Mouse (Mus musculus) urinary bladder, postnatal 14 days (tissue): ENCODE data around the gene Txlnb.
"Not testable (repeated sequence)": the region's sequence is repeated elsewhere in the genome, so short reads cannot be mapped to it uniquely, and the experiment has no call there.

ENCODE experiments used
- DNase-seq: peaks from one replicate; pipeline ENCODE4 v3.0.0; 2021; ENCODE audit warnings: low spot score

Gene Txlnb

DNA sequence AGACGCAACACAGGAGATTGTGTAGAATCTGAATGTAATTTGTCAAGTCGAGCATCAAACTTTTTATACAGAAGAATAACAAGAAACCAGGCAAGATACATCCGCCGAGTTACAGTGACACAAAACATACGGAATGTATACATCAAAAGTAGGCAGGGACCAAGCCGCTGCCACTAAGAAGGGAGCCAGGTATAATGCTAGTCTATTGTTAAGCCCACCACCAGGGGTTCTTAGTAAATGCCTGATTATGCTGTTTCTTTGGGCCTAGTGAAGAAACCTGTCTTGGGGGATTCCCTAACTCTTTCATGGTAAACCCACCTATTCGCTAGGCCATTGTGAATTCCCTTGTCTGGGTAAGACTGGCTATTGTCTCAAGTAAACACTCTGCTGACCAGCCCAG lies 24.4 kb downstream of the Txlnb start:
- DNase-seq: not testable (repeated sequence)

DNA sequence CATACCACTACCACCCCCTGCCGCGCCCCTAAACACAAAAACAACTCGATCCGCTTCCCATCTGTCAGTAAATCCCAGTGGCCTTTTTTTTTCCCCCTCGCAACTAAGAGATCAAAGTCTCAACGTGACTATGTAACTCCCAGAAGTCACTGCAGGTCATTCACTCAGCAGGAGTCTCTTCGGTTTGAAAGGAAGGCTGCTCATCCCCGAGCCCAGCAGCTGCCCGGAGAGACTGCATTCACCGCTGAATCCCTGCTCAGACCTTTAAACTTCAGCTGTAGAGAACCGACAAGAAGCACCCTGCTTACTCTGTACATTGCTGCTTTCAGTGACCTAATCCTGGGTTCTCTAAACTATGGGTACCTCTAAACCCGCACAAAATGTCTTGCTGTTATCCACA lies 31.4 kb downstream of the Txlnb start:
- DNase-seq: no peak

DNA sequence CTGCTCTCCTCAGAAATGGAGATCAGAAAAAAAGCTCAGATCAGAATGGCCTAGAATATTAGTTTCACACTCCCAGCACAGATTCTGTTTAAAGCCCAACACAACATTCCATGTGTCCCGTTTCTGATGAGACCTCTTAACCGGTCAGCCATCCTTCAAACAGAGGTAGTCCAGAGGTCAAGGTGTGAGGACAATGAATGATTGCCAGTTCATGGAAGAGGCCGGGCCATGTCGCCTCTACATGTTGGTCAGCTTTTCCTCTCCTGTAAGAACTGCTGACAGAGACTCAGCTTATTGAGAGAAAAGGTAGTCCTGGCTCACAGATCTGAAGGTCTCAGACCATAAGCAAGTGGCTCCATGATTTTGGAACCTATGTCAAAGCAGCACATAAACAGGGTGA lies 33.2 kb downstream of the Txlnb start:
- no peak for DNase-seq

DNA sequence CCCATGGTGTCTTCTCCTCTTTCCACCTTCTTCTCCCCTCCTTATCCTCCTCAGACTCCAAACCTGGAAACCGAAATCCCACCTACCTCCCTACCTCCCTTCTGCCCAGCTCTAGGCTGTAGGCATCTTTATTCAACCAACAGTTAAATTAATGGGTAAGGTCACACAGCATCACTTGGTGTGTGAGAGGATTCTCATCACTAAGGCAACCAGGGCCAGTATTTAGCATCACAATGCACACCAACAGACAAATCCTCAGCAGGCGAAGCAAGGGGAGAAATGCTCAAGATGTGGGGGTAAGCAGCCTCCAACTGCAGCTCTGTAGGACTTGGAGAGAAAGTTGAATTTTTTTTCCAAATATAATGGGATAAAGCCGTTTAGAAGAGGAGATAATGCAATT lies 35.0 kb downstream of the Txlnb start:
- no peak for DNase-seq

DNA sequence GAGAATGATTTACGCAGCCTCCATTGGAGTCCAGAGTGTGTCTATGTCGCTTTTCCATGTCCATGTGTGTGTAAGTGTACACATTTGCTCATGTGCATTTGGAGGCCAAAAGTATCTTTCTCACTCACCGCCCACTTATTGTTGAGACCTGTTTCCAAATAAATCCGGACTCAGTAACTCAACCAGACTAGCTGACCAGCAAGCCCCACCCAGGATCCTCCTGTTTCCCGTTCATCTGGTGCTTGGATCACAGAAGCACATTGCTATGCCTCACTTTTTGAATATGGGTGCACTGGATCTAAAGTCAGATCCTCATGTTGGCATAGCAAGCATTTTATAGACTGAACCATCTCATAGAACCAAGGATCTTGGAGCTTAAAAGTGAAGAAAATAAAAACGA lies 39.0 kb downstream of the Txlnb start:
- no peak for DNase-seq

DNA sequence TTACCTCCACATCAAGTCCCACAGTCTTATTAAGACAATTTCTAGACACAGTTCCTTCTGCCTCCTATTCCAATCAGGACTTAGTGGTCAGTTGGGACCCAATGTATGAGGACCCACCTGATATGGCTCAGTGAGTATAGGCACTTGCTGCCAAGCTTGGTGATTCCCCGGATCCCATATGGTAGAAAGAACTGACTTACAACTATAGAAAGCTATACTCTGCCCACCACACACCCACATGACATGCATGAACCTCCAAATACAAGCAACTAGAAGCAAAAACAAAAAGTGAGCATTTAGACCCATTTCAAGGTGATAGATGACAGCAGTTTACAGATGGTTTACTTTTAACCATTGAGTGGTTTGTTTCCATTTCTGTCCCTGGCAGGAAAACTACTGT lies 40.2 kb downstream of the Txlnb start:
- DNase-seq: no peak

DNA sequence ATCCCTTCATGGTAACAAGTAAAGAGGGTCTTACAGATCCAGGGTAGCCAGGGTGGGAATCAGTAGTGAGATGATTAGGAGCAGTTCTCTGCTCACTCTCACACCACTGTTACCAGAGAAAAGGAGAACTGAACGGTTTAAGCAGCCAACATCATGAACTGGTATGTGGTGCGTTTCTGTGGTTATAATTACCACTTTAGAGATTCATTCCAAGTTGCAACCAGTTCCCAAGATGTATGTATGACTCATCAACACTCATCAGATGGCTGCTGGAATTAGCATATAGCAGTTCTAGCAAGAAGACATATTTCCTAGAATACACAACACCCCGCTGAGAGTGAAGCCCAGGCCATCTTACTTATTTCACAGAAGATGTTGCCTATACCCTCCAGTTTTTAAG lies 46.0 kb downstream of the Txlnb start:
- no peak for DNase-seq

DNA sequence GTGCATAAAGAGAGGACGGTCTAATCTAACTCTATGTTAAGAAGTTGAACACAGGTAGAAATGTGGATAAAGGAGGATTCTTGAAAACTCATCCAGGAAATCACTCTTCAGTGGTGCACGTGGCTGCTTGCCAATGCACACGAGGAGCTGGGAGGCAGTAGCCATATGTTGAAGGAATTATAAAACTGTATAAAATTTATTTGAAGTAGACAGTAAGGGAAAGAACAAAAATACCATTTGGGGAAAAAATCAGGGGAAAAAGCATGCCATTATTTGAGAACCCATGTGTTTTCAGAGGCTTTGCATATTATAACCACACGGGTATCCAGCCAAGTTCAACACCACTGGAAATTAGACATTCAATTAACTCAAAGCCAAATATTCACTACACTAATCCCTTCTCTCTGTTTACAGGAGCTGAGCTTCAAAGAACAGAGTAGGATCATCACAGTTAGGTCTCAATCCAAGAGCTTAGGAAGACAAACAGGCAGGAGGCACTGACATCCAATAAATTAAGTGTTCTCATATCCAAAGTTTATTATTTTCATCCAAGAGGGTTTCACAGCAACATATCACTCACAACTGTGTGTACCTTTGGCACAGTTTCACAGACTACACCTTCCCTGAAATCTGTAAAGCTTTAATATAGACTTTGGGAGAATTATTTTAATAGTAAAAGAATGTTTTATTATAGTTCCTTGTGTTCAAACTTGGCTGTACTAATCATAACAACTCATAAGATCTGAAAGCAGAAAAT lies 48.9 kb downstream of the Txlnb start:
- no peak for DNase-seq

DNA sequence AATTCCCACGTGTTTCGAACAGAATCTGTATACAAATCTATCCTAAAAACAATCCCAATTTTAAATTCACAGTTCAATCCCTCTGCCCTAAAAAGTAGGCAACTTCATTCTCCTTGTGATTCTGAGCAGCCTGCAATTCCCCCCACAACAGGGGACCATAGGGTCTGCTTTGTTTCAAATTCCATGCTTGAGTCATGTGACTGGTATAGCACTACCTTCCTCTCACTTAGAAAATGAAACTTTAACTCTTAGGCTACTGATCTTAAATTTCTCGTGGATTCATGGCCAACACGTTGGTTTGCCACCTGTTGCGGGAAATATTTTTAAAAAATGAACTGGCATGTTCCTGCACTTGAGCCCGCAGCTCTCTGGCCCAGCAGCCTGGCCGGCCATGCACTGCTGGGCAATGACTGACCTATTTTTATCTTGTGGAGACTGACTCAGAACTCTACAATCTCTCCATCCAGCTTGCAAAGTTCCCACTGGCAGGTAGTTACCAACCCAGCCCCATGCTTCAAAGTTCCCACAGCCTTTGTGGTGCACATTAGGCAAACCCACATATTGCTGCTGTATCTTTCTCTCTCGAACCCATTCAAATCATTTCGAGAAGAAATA lies 61.7 kb downstream of the Txlnb start:
- no peak for DNase-seq

DNA sequence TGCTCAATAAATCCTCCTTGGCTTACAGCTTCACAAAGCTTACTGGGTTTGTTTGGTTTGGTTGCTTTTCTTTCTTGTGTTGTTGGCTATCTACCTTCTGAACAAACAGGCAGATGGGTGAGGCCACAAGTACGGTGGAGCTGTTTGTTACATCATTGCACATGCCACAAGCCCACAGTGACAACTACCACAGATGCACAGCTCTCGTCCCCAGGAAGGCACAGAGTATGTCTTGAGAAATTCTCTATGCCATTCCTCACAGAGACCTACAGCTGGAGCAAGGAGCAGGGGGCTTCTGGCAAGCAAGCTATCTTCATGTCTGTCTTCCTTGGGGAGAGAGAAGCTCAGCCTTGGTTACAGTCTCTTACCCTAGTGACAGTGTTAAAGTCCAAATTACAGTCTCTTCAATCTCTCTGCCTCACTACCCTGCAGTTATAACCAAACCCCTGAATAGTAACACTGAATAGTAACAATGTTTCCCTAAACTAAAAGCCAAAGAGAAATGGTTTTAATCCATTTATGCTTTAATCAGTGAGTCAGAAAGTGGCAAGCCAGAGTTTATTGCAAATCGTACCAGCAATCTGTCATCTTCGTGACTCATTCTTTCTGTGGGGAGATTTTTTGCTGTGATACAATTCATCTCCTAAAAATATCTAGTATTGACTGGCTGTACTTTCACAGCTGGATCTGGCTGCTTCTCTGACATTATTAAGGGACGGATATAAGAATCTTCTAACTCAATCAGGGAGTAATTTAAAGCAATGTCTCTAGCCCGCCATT lies 64.9 kb downstream of the Txlnb start:
- no peak for DNase-seq

DNA sequence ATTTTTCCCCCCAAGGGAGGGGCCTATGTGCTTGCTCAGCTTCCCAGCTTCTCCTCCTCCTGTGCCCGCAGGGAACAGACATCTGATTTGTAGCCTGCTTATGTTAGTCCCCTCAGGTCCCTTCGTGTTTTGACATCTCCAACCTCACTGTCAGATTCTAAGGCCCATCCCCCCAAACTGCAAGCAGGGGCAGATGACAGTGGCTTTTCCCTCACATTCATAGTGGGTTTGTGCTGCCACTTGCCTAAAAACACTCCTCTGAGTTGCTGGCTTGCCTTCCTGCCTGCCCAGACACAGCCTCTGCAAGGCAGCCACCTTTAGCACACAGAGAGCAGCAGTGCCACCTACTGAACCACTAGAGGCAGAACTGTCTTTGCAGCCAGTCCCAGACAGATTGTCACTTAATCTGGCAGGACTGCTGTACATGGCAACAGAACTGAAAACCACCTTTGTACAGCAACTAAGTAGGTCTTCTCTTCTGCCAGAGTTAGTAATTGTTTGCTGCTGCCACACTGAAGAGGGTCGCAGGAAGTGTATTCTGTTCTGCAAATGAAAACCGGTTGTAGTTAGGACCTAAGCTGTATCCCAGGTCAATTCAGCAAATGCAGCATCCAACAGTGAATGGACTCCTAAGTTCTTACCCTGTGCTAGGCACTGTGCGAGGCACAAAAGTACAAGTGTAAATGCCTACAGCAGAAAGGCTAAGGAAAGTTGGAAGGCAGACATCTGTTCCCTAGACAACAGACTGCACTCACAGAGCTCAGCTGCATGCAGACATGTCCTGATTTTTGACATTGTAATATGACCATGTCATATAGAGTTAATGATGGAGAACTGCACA lies 74.0 kb downstream of the Txlnb start:
- DNase-seq: peak; percentile 69

DNA sequence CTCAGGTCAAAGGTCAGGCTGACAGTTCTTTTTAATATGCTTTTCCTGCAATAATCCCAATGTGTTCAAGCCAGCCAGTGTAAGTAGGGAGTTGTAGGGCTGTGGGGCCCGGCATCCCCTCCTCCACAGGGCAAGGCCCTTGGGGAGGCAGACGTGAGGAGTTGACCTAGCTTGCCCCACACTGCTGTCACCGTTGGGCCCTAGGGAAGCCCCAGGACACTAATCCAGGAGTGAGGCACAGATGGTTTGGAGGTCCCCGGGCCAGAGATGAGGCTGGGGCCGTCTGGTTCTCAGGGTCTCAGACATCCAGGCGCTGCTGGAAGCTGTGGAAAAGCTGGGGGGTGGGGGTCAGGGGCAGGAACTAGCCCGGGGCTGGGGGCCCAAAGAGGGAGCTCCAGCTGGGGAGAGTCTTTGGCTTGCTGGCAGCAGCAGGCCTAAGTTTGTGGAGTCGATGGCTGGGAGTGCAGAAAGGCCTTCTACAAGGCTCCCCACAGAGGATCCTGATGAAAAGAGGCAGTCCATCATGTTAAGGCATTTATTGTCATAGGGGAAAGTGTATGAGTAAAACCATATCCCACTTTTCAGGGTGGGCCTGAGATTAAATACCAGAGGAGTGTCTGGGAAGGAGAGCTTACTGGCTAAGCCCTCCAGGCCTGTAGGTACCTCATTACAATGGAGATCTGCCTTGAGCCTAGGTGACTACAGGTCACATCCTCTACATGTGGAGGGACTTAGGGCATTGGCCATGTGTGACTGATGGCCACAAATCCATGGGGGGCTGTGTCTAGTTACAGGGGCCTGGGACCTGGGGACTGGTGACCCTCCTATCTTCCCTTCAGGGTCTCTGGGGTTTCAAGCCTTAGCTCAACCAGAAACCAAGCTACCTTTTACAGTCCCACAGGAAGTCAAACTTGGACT lies 82.2 kb downstream of the Txlnb start:
- DNase-seq: no peak

DNA sequence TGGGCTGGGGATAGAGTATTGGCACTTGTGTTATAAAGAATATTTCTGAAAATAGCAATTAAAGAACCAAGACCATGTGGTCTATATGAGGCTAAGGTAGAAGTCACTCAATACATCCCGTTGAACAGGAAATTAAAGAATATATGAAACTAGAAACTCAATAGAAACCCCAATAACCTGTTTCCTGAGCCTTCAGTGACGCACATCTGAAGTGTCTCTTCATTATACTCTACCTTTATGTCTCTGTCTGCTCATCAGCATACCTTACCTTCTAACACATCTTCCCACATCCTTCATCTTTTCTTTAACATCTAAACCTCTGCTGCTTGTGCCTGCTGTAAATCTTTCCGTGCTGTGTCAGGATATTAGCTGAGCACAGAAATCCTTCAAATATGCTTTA lies 84.0 kb downstream of the Txlnb start:
- no peak for DNase-seq

DNA sequence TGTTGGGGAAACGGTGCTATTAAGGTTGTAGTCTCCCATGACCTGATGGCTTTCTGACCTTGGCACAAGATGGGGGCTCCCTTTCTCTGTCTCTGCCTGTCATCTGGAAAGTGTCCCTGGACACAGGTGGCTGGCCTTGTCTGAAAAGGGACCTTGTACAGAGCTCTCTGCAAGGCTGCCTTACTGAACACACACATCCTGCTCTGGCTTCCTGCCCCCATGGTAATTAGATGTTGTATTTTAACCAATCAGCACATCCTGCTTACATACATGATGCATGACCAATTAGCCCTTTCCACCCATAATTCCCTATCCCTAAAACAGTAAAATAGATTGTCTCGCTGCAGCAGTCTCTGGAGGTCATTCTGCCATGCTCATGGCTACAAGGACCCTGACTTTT lies 84.7 kb downstream of the Txlnb start:
- no peak for DNase-seq
